Mouse (Mus musculus) midbrain, embryonic 12.5 days (tissue): ENCODE results near the gene Psenen. TPM values are rescaled to one million over a fixed set of nuclear protein-coding genes. Genes with fewer than 3 reads are reported as not detected.

ENCODE experiments used
- ATAC-seq: fragments of 200-750 bp; cut with Nextera tagmentation; 2 replicates; pipeline ENCODE4 v1.8.0; 2017; ENCODE audit warnings: low read depth, moderate TSS enrichment, moderate library complexity; ENCODE audit not compliant: low FRiP score
- H3K27ac ChIP-seq: fragments of 300-500 bp; sonication (generic); replicated peaks from 2 replicates; pipeline ENCODE4 v1.5.1; 2016; ENCODE audit warnings: mild to moderate bottlenecking
- H3K27me3 ChIP-seq: fragments of 300-500 bp; sonication (generic); 2 replicates; pipeline ENCODE4 v1.6.1; 2016; ENCODE audit warnings: mild to moderate bottlenecking
- H3K36me3 ChIP-seq: fragments of 300-500 bp; sonication (generic); 2 replicates; pipeline ENCODE4 v1.6.1; 2016
- H3K4me1 ChIP-seq: fragments of 300-500 bp; sonication (generic); 2 replicates; pipeline ENCODE4 v1.6.1; 2016
- H3K4me2 ChIP-seq: fragments of 300-500 bp; sonication (generic); replicated peaks from 2 replicates; pipeline ENCODE4 v1.6.1; 2016; ENCODE audit warnings: mild to moderate bottlenecking, moderate library complexity
- H3K4me3 ChIP-seq: fragments of 300-500 bp; sonication (generic); 2 replicates; pipeline ENCODE4 v1.5.1; 2016; ENCODE audit warnings: mild to moderate bottlenecking
- H3K9ac ChIP-seq: fragments of 300-500 bp; sonication (generic); replicated peaks from 2 replicates; pipeline ENCODE4 v1.6.1; 2016; ENCODE audit warnings: mild to moderate bottlenecking, moderate library complexity
- H3K9me3 ChIP-seq: fragments of 300-500 bp; sonication (generic); 2 replicates; pipeline ENCODE4 v1.6.1; 2016; ENCODE audit warnings: mild to moderate bottlenecking
- WGBS: fragments of 180-500 bp; shearing (Covaris S2); methylation state at CpG from one replicate; pipeline ENCODE4 v1.1.7; 2016; 5-methylcytosine and 5-hydroxymethylcytosine counted together
- polyA plus RNA-seq: library from polyadenylated mRNA; unstranded; fragments of >200 nt; fragmentation: Nextera tagmentation; extraction: Ambion mirVana; gene quantifications from 2 replicates; pipeline ENCODE4 v1.2.1, GENCODE M21; 2016

Gene Psenen
- polyA plus RNA-seq, 1 experiment from 2014 or later = 144 TPM

- WGBS = 78% methylated on average over 2 of the region's 2 CpGs
- Histone ChIP-seq H3K9me3 (no peaks in the 10 kb centered on the region), H3K27me3 (no peaks in the 10 kb centered on the region), H3K9ac (no peak overlapping the region), H3K4me3 (no peak overlapping the region), H3K27ac (no peak overlapping the region), H3K4me1 (peaks cover 34% of the 10 kb centered on the region), H3K36me3 (peaks cover 22% of the 10 kb centered on the region), H3K4me2 (no peak overlapping the region)
- no peak for ATAC-seq
These were observed 3.1 kb downstream of the Psenen start for GRCm38 (mm10) chr7:30560296-30560695.

GRCm38 (mm10) chr7:30559443-30559954 is 3.9 kb downstream of the Psenen start, which contains the start of gene Lin37:
Gene Lin37, minus strand, starts transcription at chr7:30559838.
- Histone ChIP-seq H3K9me3 (no peaks in the 10 kb centered on the region), H3K4me1 (peaks cover 34% of the 10 kb centered on the region), H3K27me3 (no peaks in the 10 kb centered on the region), H3K27ac (peak within 1 kb of the TSS; percentile 35; the same call in 1 of the 2 replicates), H3K9ac (peak within 1 kb of the TSS; percentile 76), H3K4me2 (peak within 1 kb of the TSS; percentile 97), H3K4me3 (peak within 1 kb of the TSS; percentile 64), H3K36me3 (peaks cover 30% of the 10 kb centered on the region)
- under 1% methylated on average over 20 of the region's 20 CpGs for WGBS
- ATAC-seq = peak; percentile 84

DNA sequence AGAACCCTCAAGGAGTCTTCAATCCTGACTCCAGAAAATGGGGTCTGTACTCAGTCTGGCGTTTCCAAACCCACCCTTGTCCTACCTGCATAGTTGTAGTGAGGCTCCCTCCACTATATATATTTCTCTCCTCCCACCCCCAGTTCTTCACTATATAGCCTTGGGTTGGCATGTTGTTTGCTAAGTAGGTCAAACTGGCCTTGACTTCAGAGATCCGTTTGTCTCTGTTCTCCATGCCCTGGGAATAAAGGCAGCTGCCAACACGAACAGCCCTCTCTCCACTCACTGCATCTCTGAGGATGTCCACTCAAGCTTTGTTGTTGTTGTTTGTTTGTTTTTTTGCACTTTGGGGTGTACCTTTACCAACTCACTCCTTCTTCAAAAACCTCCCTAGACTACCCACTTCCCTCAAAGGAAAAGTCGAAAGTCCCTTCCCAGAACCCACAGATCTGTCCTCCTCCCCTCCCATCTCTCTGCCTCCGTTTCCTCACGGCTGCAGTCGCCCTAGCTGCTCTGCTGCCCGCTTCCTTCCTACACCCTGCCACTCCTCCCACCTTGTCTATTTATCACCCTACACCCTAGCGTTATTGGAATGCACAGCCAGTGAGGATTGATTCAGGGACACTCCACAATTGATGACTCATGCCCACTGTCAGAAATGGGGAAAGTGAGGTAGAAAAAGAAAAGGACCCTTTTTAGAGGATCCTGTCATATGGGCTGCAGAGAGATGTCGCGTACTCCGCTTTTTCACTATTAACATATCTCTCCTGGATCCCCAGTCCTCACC is 4.6 kb downstream of the Psenen start:
- Histone ChIP-seq H3K4me1 (peaks cover 28% of the 10 kb centered on the region), H3K9me3 (no peaks in the 10 kb centered on the region), H3K36me3 (peaks cover 34% of the 10 kb centered on the region), H3K4me2 (peak overlapping the region; percentile 97), H3K27ac (peak overlapping the region; percentile 35; the same call in 1 of the 2 replicates), H3K27me3 (peaks cover 6% of the 10 kb centered on the region; the same call in 1 of the 2 replicates), H3K9ac (peak overlapping the region; percentile 76), H3K4me3 (peak overlapping the region; percentile 64)
- ATAC-seq = 0 out of 2 replicates have a peak, but pooled peaks have one; percentile 0
- WGBS = 12% methylated on average over 12 of the region's 12 CpGs

GRCm38 (mm10) chr7:30557901-30558514 is 5.4 kb downstream of the Psenen start:
- H3K4me3 ChIP-seq = 0 out of 2 replicates have a peak overlapping the region, but pooled peaks have one; percentile 64
- no peak overlapping the region for H3K27ac ChIP-seq
- peak overlapping the region; percentile 97 for H3K4me2 ChIP-seq
- H3K9me3 ChIP-seq = no peaks in the 10 kb centered on the region
- no peak for ATAC-seq
- peaks cover 32% of the 10 kb centered on the region for H3K4me1 ChIP-seq
- no peak overlapping the region for H3K9ac ChIP-seq
- peaks cover 34% of the 10 kb centered on the region for H3K36me3 ChIP-seq
- peaks cover 10% of the 10 kb centered on the region; the same call in 1 of the 2 replicates for H3K27me3 ChIP-seq
- 87% methylated on average over 13 of the region's 13 CpGs for WGBS

DNA sequence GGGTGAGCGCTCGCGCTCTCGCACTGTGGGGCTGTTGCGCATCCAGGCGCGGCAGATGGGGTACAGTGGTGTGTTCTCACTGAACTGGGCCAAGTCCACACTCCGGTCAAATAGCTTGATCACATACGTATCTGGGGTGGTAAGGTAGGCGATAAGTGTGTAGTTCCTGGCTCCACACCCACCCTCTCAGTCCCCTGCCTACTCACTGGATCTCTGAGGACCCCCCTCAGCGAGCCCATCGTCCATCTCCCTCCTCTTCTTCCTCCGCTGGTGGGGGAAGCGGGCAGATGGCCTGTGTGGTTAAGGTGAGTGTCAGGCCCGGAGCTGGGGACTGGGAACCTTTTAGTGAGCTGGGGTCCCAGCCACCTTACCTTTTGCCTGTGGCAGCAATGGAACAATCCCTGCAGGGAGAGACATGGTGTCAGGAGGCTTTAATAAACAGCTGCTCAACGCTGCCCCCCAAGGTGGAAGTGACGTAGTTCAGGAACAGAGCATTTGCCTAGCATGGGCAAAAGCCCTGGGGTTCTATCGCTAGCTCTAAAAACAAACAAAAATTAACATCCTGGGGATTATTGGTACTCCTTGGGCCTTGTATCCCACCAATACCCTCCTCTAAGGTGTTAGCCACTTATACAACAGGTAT is 6.4 kb downstream of the Psenen start:
- H3K27me3 ChIP-seq = peaks cover 10% of the 10 kb centered on the region; the same call in 1 of the 2 replicates
- no peak overlapping the region for H3K9ac ChIP-seq
- H3K9me3 ChIP-seq = no peaks in the 10 kb centered on the region
- H3K4me1 ChIP-seq = peaks cover 32% of the 10 kb centered on the region
- no peak for ATAC-seq
- H3K36me3 ChIP-seq = peaks cover 34% of the 10 kb centered on the region
- H3K27ac ChIP-seq = no peak overlapping the region
- WGBS = 93% methylated on average over 18 of the region's 18 CpGs
- H3K4me2 ChIP-seq = no peak overlapping the region
- no peak overlapping the region for H3K4me3 ChIP-seq

DNA sequence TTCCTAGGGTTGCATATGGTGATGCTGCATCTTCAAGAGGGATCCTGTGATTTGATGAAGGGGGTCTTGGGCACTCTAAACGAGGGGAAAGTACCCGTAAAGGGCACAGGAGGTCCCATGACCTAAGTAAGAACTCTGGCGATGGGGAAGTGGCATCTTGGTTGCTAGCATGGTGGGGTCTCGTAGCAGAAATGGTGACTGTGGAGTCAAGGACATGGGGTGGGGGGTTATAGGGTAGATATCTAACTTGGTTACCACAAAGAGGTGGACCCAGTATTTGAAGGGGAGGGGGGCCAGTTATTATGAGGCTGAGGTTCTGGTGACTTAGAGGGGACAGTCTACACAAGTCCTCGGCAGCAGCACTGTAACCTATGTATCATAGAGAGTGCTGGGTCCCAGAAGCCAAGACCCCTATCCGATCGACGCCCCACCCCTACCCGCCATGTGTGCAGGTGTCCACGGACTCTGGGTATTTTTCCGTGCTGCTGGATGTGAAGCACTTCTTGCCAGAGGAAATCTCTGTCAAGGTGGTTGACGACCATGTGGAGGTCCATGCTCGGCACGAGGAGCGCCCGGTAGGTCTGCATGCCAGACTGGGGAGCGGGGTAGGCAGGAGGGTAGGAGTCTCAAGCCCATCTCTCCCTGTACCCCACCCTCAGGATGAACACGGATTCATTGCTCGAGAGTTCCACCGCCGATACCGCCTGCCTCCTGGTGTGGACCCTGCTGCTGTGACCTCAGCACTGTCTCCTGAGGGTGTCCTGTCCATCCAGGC is 9.4 kb downstream of the Psenen start:
- peak overlapping the region; percentile 70 for H3K4me3 ChIP-seq
- H3K4me2 ChIP-seq = peak overlapping the region; percentile 89
- H3K27ac ChIP-seq = no peak overlapping the region
- peaks cover 37% of the 10 kb centered on the region for H3K36me3 ChIP-seq
- WGBS = 88% methylated on average over 22 of the region's 22 CpGs
- H3K9ac ChIP-seq = no peak overlapping the region; the same call in 1 of the 2 replicates
- peaks cover 10% of the 10 kb centered on the region; the same call in 1 of the 2 replicates for H3K27me3 ChIP-seq
- H3K4me1 ChIP-seq = peaks cover 28% of the 10 kb centered on the region
- ATAC-seq = no peak
- H3K9me3 ChIP-seq = no peaks in the 10 kb centered on the region

GRCm38 (mm10) chr7:30553021-30553589 is 10.3 kb downstream of the Psenen start:
- H3K9ac ChIP-seq = peak overlapping the region; percentile 51
- ATAC-seq = no peak
- H3K36me3 ChIP-seq = peaks cover 45% of the 10 kb centered on the region
- H3K9me3 ChIP-seq = no peaks in the 10 kb centered on the region
- H3K27me3 ChIP-seq = peaks cover 10% of the 10 kb centered on the region; the same call in 1 of the 2 replicates
- peak overlapping the region; percentile 89 for H3K4me2 ChIP-seq
- peak overlapping the region; percentile 66; the same call in 1 of the 2 replicates for H3K27ac ChIP-seq
- 9% methylated on average over 23 of the region's 23 CpGs for WGBS
- H3K4me1 ChIP-seq = peaks cover 19% of the 10 kb centered on the region
- peak overlapping the region; percentile 70 for H3K4me3 ChIP-seq

DNA sequence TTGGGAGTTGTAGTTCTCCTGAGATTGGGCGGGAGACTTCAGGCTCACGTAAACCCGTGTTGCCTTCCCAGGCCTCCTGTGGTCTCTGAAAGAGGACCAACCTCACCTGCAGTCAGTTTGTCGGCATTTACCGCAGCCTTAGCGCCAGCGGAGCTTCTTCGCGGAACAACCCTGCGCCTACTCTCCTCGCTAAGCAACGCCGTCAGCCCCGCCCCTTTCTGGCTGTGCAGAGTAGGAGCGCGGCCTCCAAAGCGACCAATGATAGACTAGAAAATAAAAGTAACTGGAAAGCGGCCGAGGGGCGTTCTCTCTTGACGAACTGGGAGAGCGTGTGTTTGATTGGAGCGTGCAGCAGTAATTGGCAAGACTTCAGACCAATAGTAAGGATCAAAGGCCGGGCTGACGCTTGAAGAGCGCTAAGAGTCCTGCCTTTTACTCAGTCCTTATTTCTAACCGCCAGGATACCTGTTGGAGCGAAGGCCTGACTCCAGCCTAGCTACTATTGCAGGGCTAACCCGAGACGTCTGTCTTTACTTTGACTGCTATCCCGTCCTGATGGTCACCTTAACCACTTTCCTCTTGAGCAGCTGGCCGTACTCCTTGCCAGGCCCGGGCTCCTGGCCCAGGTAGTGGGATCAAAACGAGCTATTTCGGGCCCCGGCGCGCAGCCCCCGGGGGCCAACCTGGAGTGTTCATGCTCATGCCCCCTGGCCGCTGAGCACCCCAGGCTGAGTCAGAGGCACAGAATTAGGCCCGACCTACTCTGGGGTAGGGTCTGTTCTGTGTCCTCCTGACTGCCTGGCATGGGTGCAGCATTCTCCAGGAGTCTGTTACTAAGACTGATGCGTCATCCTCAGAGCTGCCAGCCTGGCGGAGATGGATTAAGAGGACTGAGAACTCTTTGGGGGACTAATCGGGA is 11.1 kb downstream of the Psenen start, which contains the start of the genes Hspb6 and Proser3:
Gene Hspb6, plus strand, starts transcription at position 77 of the 919 bp plus-strand sequence.
Gene Proser3, minus strand, starts transcription at position 198 of the 919 bp plus-strand sequence.
- H3K9ac ChIP-seq = peak within 1 kb of the TSS; percentile 61
- H3K4me3 ChIP-seq = peak within 1 kb of the TSS; percentile 70
- ATAC-seq = peak; percentile 96
- peak within 1 kb of the TSS; percentile 89 for H3K4me2 ChIP-seq
- H3K27me3 ChIP-seq = peaks cover 10% of the 10 kb centered on the region; the same call in 1 of the 2 replicates
- H3K4me1 ChIP-seq = peaks cover 16% of the 10 kb centered on the region
- peak within 1 kb of the TSS; percentile 91 for H3K27ac ChIP-seq
- no peaks in the 10 kb centered on the region for H3K9me3 ChIP-seq
- H3K36me3 ChIP-seq = peaks cover 49% of the 10 kb centered on the region
- WGBS = 2% methylated on average over 44 of the region's 44 CpGs

DNA sequence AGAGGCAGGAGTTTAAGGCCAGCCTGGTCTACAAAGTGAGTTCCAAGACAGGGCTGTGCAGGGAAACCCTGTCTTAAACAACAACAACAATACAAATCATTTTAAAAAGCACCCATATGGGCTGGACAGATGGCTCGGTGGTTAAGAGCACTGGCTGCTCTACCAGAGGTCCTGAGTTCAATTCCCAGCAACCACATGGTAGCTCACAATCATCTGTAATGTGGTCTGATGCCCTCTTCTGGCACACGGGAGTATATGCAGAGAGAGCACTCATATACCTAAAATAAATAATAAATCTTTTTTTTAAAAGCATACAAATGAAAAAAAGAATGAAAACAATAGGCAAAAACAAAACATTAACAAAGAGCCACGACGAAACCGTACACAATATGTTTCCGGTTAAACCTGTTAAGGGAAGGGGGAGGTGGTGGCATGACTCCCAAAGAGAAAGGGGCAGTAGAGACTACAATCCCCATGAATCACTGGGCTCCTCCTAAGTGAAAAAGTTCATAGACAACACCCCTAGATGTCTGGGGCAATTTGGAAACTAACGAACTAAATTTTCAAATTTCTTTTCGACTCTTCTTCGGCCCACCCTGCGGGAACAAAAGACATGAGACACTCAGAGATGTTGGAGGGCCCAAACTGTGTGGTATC is 11.9 kb downstream of the Psenen start:
- Histone ChIP-seq H3K36me3 (peaks cover 41% of the 10 kb centered on the region), H3K27me3 (peaks cover 10% of the 10 kb centered on the region; the same call in 1 of the 2 replicates), H3K9ac (peak overlapping the region; percentile 61), H3K27ac (peak overlapping the region; percentile 91), H3K4me3 (peak overlapping the region; percentile 70), H3K9me3 (no peaks in the 10 kb centered on the region), H3K4me2 (peak overlapping the region; percentile 89), H3K4me1 (peaks cover 16% of the 10 kb centered on the region)
- 2% methylated on average over 10 of the region's 10 CpGs for WGBS
- peak; percentile 64 for ATAC-seq
